Mouse (Mus musculus) heart, embryonic 13.5 days (tissue): ENCODE results near the gene Adgre1. TPM values are rescaled to one million over a fixed set of nuclear protein-coding genes. Genes with fewer than 3 reads are reported as not detected.
"Not testable (repeated sequence)": the region's sequence is repeated elsewhere in the genome, so short reads cannot be mapped to it uniquely, and the experiment has no call there.

ENCODE experiments used
- ATAC-seq: fragments of 200-750 bp; cut with Nextera tagmentation; 2 replicates; pipeline ENCODE4 v1.8.0; 2017; ENCODE audit warnings: moderate TSS enrichment; ENCODE audit not compliant: insufficient number of reproducible peaks, low FRiP score, low TSS enrichment; ENCODE audit errors: extremely low read depth
- H3K27ac ChIP-seq: fragments of 300-500 bp; sonication (generic); replicated peaks from 2 replicates; pipeline ENCODE4 v1.5.1; 2015; ENCODE audit warnings: moderate library complexity, mild to moderate bottlenecking, inconsistent platforms
- H3K27me3 ChIP-seq: fragments of 300-500 bp; sonication (generic); replicated peaks from 2 replicates; pipeline ENCODE4 v1.6.1; 2015; ENCODE audit warnings: mild to moderate bottlenecking, inconsistent platforms
- H3K36me3 ChIP-seq: fragments of 300-500 bp; sonication (generic); 2 replicates; pipeline ENCODE4 v1.6.1; 2015; ENCODE audit warnings: mild to moderate bottlenecking, inconsistent platforms
- H3K4me1 ChIP-seq: fragments of 300-500 bp; sonication (generic); 2 replicates; pipeline ENCODE4 v1.6.1; 2015; ENCODE audit warnings: inconsistent platforms
- H3K4me2 ChIP-seq: fragments of 300-500 bp; sonication (generic); 2 replicates; pipeline ENCODE4 v1.6.1; 2015; ENCODE audit warnings: inconsistent platforms, mild to moderate bottlenecking, moderate library complexity
- H3K4me3 ChIP-seq: fragments of 300-500 bp; sonication (generic); 2 replicates; pipeline ENCODE4 v1.5.1; 2015; ENCODE audit warnings: moderate library complexity, mild to moderate bottlenecking, inconsistent platforms
- H3K9ac ChIP-seq: fragments of 300-500 bp; sonication (generic); 2 replicates; pipeline ENCODE4 v1.6.1; 2015; ENCODE audit warnings: inconsistent platforms, mild to moderate bottlenecking, moderate library complexity
- H3K9me3 ChIP-seq: fragments of 300-500 bp; sonication (generic); 2 replicates; pipeline ENCODE4 v1.6.1; 2016; ENCODE audit warnings: inconsistent platforms
- WGBS: fragments of 180-500 bp; shearing (Covaris S2); methylation state at CpG from one replicate; pipeline ENCODE4 v1.1.7; 2015; ENCODE audit warnings: mixed read lengths; 5-methylcytosine and 5-hydroxymethylcytosine counted together
- polyA plus RNA-seq: library from polyadenylated mRNA; unstranded; fragments of >200 nt; fragmentation: Nextera tagmentation; extraction: Ambion mirVana; gene quantifications from 2 replicates; pipeline ENCODE4 v1.2.1, GENCODE M21; 2015

Adgre1 gene
- polyA plus RNA-seq, result 3.8 and 4.8 TPM in 2 replicates

GRCm38 (mm10) chr17:57358441-57358840 is at the start of gene Adgre1:
Adgre1 (plus strand) TSS chr17:57358691.
- H3K4me1 ChIP-seq, result no peaks in the 10 kb centered on the region
- no peak within 1 kb of the TSS for H3K4me3 ChIP-seq
- no peaks in the 10 kb centered on the region for H3K27me3 ChIP-seq
- 44% methylated on average over 1 of the region's 1 CpGs for WGBS
- no peak within 1 kb of the TSS for H3K9ac ChIP-seq
- ATAC-seq, result no peak
- H3K9me3 ChIP-seq, result no peaks in the 10 kb centered on the region
- no peak within 1 kb of the TSS for H3K4me2 ChIP-seq
- H3K27ac ChIP-seq, result no peak within 1 kb of the TSS
- no peaks in the 10 kb centered on the region for H3K36me3 ChIP-seq

- no peak overlapping the region for H3K4me2 ChIP-seq
- H3K4me3 ChIP-seq, result no peak overlapping the region
- no peaks in the 10 kb centered on the region for H3K9me3 ChIP-seq
- no peaks in the 10 kb centered on the region for H3K27me3 ChIP-seq
- H3K27ac ChIP-seq, result no peak overlapping the region
- 34% methylated on average over 13 of the region's 13 CpGs for WGBS
- no peaks in the 10 kb centered on the region for H3K4me1 ChIP-seq
- H3K36me3 ChIP-seq, result no peaks in the 10 kb centered on the region
- no peak overlapping the region for H3K9ac ChIP-seq
- ATAC-seq, result no peak
These were observed 46.7 kb upstream of the Adgre1 start for GRCm38 (mm10) chr17:57311801-57312200.

GRCm38 (mm10) chr17:57327615-57328014 is 30.9 kb upstream of the Adgre1 start:
- Histone ChIP-seq H3K4me3 (no peak overlapping the region), H3K27me3 (no peaks in the 10 kb centered on the region), H3K36me3 (no peaks in the 10 kb centered on the region), H3K9me3 (no peaks in the 10 kb centered on the region), H3K9ac (no peak overlapping the region), H3K4me2 (no peak overlapping the region), H3K27ac (no peak overlapping the region), H3K4me1 (peaks cover 8% of the 10 kb centered on the region; the same call in 1 of the 2 replicates)
- WGBS, result 42% methylated on average over 8 of the region's 8 CpGs
- ATAC-seq, result no peak

GRCm38 (mm10) chr17:57328944-57329343 is 29.5 kb upstream of the Adgre1 start:
- Histone ChIP-seq H3K4me3 (no peak overlapping the region), H3K4me1 (peaks cover 8% of the 10 kb centered on the region; the same call in 1 of the 2 replicates), H3K27ac (no peak overlapping the region), H3K4me2 (no peak overlapping the region), H3K36me3 (no peaks in the 10 kb centered on the region), H3K9ac (no peak overlapping the region), H3K9me3 (no peaks in the 10 kb centered on the region), H3K27me3 (no peaks in the 10 kb centered on the region)
- 36% methylated on average over 4 of the region's 6 CpGs for WGBS
- ATAC-seq, result no peak

- no peak for ATAC-seq
- WGBS, result 86% methylated on average over 8 of the region's 8 CpGs
- H3K4me2 ChIP-seq, result no peak overlapping the region
- H3K4me3 ChIP-seq, result no peak overlapping the region
- no peaks in the 10 kb centered on the region for H3K9me3 ChIP-seq
- H3K4me1 ChIP-seq, result peaks cover 8% of the 10 kb centered on the region; the same call in 1 of the 2 replicates
- H3K9ac ChIP-seq, result no peak overlapping the region
- H3K36me3 ChIP-seq, result no peaks in the 10 kb centered on the region
- H3K27me3 ChIP-seq, result no peaks in the 10 kb centered on the region
- H3K27ac ChIP-seq, result no peak overlapping the region
These were observed 27.5 kb upstream of the Adgre1 start for GRCm38 (mm10) chr17:57330993-57331392.

- WGBS, result 79% methylated on average over 4 of the region's 4 CpGs
- no peak for ATAC-seq
These were observed 26.2 kb upstream of the Adgre1 start for GRCm38 (mm10) chr17:57332241-57332640.

GRCm38 (mm10) chr17:57334001-57334760 is 24.3 kb upstream of the Adgre1 start:
- Histone ChIP-seq H3K4me3 (no peak overlapping the region), H3K9ac (no peak overlapping the region), H3K9me3 (no peaks in the 10 kb centered on the region), H3K4me1 (no peaks in the 10 kb centered on the region), H3K27ac (no peak overlapping the region), H3K4me2 (no peak overlapping the region; the same call in 1 of the 2 replicates), H3K27me3 (no peaks in the 10 kb centered on the region), H3K36me3 (no peaks in the 10 kb centered on the region)
- ATAC-seq, result no peak
- WGBS, result 69% methylated on average over 9 of the region's 9 CpGs

More at GRCm38 (mm10) chr17:57332241-57332640, 26.2 kb upstream of the Adgre1 start:
- Histone ChIP-seq H3K36me3 (no peaks in the 10 kb centered on the region), H3K4me3 (no peak overlapping the region), H3K27ac (no peak overlapping the region), H3K9me3 (no peaks in the 10 kb centered on the region), H3K9ac (no peak overlapping the region), H3K4me1 (peaks cover 8% of the 10 kb centered on the region; the same call in 1 of the 2 replicates), H3K4me2 (no peak overlapping the region), H3K27me3 (no peaks in the 10 kb centered on the region)

GRCm38 (mm10) chr17:57334761-57335150 is 23.7 kb upstream of the Adgre1 start:
- Histone ChIP-seq H3K36me3 (no peaks in the 10 kb centered on the region), H3K9ac (no peak overlapping the region), H3K4me2 (no peak overlapping the region; the same call in 1 of the 2 replicates), H3K9me3 (no peaks in the 10 kb centered on the region), H3K4me3 (no peak overlapping the region), H3K27me3 (no peaks in the 10 kb centered on the region), H3K27ac (no peak overlapping the region), H3K4me1 (no peaks in the 10 kb centered on the region)
- WGBS, result 7% methylated on average over 16 of the region's 16 CpGs
- ATAC-seq, result no peak

- ATAC-seq, H3K4me3 ChIP-seq, H3K9me3 ChIP-seq, H3K4me2 ChIP-seq, H3K4me1 ChIP-seq, H3K27ac ChIP-seq, H3K27me3 ChIP-seq, H3K36me3 ChIP-seq, H3K9ac ChIP-seq: not testable (repeated sequence)
- 62% methylated on average over 9 of the region's 9 CpGs for WGBS
These were observed 23.3 kb upstream of the Adgre1 start for GRCm38 (mm10) chr17:57335194-57335593.

GRCm38 (mm10) chr17:57335673-57336303 is 22.7 kb upstream of the Adgre1 start:
- H3K36me3 ChIP-seq, result no peaks in the 10 kb centered on the region
- no peak overlapping the region for H3K9ac ChIP-seq
- ATAC-seq, result peak; percentile 59; the same call in 1 of the 2 replicates
- H3K4me2 ChIP-seq, result no peak overlapping the region
- no peaks in the 10 kb centered on the region for H3K27me3 ChIP-seq
- no peaks in the 10 kb centered on the region for H3K9me3 ChIP-seq
- no peak overlapping the region for H3K27ac ChIP-seq
- 13% methylated on average over 11 of the region's 11 CpGs for WGBS
- H3K4me1 ChIP-seq, result no peaks in the 10 kb centered on the region
- H3K4me3 ChIP-seq, result no peak overlapping the region

- no peak overlapping the region for H3K27ac ChIP-seq
- no peaks in the 10 kb centered on the region for H3K36me3 ChIP-seq
- H3K9me3 ChIP-seq, result 0 out of 2 replicates have a peak, but pooled peaks cover 3% of the 10 kb centered on the region
- H3K4me1 ChIP-seq, result no peaks in the 10 kb centered on the region
- no peak overlapping the region for H3K4me3 ChIP-seq
- H3K27me3 ChIP-seq, result no peaks in the 10 kb centered on the region
- H3K4me2 ChIP-seq, result no peak overlapping the region
- WGBS, result 81% methylated on average over 10 of the region's 10 CpGs
- H3K9ac ChIP-seq, result no peak overlapping the region
- no peak for ATAC-seq
These were observed 20.5 kb upstream of the Adgre1 start for GRCm38 (mm10) chr17:57337996-57338395.
